Mouse (Mus musculus) hindlimb bud, embryonic 11.5 days (tissue): ENCODE measurements around the gene Slc22a3.

Source experiments
- DNase-seq: peaks from one replicate; pipeline ENCODE4 v3.0.0-alpha.2; 2012; ENCODE audit warnings: low read depth, low spot score; ENCODE audit errors: extremely low spot score

Slc22a3 gene

GRCm38 (mm10) chr17:12472547-12472946, 35.0 kb downstream of the Slc22a3 start:
- DNase-seq = no peak

DNA sequence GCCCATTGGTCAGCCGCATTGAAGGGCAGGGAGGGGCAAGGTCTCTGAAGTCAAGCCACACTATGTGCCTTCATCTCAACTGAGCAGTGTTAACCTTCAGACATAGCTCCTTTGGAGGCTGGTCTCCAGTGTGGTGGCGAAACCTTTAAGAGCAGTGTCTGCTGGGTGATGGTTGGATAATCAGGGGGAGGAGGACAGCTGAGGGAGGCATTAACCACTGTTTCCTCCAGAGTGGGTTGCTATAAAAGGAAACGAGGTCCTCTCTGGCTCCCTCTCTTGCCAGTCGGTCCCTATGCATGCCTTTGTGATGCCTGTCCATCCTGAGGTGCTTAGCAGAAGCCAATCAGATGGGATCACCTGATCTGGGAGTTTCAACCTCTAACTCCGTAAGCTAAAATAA, 38.8 kb downstream of the Slc22a3 start:
- no peak for DNase-seq

DNA sequence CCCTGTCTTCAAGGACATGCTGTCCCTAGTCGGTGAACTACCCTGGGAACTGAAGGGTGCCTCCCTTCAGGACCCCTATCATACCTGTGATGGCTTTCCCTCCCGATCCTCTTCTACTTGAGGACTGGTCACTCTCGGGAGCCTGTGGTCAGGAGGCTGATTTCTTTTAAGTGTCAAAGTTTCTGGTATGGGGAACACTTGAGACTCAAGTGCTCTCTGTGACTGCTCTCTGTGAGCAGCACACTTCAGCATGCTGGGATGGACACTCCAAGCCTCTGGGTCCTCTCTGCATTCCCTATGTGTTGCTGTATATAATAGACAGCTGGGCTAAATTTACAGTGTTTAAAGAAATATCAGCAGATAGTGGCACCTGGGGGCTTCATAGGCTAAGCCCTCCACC, 39.9 kb downstream of the Slc22a3 start:
- no peak for DNase-seq

DNA sequence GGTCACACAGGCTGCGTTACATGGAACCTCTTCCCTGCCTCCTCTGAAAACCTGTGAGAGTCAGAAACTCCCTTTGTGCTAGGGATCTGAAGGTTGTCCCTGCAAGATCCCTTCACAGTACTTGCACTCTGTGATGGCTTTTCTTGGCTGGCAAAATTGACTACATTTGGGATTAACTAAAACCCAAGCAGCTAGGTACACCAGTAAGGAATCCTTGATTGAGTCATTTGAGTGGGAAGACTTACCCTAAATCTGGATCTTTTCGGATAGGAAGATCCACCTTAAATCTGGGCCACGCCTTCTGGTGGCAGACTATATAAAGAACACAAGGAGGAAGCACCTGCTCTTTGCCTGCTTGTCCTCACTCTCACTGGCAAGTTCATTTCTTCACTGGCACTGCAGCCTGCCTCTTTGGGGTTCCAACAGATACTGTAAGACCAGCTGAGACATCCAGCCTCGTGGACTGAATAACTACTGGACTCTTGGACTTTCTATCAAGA, 41.0 kb downstream of the Slc22a3 start:
- DNase-seq = no peak

DNA sequence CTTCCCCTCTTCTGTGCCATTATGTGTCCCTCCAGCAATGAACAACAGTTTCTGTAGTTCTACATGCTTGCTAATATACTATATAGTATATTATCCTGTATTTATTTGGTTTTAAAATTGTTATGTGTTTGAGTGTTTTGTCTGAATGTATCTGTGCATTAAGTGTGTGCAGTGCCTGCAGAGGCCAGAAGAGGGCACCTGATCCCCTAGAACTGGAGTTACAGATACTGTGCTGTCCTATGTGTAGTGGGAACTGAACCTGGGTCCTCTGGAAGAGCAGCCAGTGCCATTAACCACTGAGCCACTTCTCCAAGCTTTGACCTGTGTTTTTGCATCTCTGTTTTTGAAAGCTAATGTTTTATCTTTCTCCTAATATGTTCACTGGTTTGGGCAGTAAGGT, 46.3 kb downstream of the Slc22a3 start:
- DNase-seq = no peak

GRCm38 (mm10) chr17:12455143-12455790, 52.2 kb downstream of the Slc22a3 start:
- DNase-seq = no peak

DNA sequence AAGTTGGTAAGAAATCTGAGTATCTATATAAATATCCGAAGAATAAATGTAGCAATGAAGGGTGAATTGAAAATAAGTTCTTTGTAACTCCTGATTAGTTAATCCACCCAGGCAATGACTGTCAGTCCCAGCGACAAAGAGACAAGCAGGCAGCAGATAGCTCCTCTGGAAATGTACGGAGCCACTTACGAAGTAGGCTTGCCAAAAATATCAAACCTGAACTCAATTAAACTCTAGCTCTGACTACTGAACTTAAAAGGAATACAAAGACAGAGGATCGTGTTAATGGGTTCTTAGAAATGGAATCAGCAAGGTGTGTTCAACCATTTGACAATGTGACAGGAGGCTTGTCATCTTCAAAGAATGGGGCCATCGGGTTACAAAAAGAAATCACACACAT, 53.8 kb downstream of the Slc22a3 start:
- DNase-seq = no peak

GRCm38 (mm10) chr17:12452862-12453531, 54.5 kb downstream of the Slc22a3 start:
- no peak for DNase-seq

DNA sequence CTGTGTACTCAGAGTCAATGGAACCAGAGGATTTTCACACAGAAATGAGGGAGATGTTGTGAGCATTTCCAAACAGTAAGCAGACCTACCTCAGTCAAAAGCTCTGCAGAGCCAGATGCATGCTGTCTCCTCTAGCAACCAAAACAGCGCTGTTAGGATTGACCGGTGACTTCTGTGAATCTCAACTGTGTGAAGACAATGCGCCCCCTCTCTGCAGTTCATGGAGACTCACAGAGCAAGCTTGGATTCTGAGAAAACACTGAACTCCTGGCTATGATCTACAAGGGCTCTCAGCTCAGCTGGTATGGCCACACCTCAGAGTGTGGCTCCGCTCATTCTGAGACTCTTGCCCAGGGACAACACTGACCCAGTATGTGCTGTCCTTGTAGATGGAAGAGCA, 56.3 kb downstream of the Slc22a3 start:
- DNase-seq = no peak

GRCm38 (mm10) chr17:12444561-12444960, 62.9 kb downstream of the Slc22a3 start:
- no peak for DNase-seq

- DNase-seq = no peak
Observed at GRCm38 (mm10) chr17:12437771-12438170, 69.7 kb downstream of the Slc22a3 start.

GRCm38 (mm10) chr17:12431707-12432106, 75.8 kb downstream of the Slc22a3 start:
- no peak for DNase-seq

- DNase-seq = peak; percentile 12
Observed at GRCm38 (mm10) chr17:12428369-12428768, 79.1 kb downstream of the Slc22a3 start.

DNA sequence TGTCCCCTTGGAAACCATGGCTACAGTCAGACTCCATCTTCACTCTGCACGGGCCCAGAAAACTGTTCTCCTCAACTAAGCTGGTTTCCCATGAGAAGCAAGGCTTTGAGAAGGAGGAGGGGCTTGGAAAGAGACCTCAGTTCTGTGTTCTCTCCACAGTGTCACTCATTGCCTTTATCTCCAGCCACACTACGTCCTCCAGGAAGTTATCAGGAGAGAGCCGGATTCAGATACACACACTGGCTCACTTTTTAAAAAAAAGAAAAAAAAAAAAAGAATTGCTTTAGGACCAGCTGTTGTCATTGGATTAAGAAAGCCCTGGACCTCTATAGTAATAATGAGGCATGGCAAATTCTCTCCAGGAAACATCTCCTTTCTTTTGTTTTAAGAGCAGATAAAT, 80.3 kb downstream of the Slc22a3 start:
- DNase-seq = no peak

DNA sequence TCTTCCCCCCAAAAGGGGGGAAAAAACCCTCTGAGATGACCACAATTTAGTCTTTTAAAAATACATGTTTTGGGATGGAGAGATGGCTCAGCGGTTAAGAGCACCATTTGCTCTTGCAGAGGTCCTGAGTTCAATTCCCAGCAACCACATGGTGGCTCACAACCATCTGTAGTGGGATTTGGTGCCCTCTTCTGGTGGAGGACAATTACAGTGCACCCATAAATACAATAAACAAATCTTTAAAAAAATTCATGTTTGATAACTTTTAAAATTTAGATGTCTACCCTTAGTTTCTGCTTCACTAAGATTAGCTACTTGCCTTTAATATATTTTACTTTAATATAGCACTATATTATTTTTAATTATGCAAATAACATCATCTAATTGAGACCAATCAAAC, 85.4 kb downstream of the Slc22a3 start:
- DNase-seq = no peak

GRCm38 (mm10) chr17:12420886-12421574, 86.5 kb downstream of the Slc22a3 start:
- DNase-seq = no peak

DNA sequence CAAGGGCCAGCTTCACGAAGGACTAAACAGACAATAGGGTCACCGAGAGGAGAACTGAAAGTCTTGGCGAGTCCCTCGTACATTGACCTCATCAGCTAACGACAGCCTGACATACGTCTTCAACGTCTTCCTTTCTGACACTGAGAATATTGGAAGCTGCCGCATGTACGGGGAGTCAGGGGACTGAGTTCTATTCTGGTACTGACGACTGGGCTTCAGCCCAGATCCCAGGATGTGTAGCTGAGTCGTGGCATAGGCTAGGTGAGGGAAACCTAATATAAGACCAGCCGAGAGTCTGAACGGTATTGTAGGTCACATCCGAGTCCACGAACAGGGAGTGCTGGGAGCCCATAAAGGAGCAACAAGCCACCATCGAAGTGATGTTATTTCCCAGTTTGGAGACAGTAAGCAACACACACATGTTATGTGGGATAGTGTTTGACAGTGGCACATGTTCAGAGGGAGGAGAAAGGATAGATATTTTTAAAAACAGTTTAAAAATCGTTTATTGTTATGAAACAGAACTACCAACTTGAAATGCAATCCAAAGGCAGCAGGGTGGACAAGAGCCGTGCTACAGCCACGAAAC, 87.9 kb downstream of the Slc22a3 start:
- DNase-seq = no peak

DNA sequence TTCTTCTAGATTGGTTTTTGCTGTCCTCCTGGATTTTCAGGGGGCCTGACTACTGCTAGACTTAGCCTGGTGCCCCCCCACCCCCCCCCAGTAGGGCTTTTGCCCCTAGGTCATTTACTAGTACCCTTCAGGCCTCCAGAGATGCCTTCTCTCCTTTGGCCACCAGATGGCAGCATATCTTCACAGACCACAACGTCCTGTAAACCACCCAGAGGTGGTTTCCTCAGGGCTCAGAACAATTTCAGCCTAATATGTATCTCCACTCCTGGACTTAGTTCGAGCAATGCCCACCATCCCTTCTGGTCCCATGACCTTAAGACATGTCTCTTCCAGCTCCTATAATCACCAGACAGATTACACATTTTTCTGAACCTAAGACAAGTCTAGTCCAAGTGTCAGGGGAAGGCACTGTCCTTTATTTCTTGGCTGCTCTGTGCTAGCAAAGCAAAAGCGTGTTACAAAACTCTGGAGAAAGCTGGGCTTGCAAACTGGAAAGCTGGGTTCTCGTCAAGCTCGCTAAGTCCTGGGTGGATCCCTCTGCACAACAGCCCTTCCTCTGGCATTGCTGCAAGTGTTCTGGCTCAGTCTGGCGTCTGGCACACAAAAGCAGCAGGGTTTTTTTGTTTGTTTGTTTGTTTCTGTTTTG, 91.1 kb downstream of the Slc22a3 start:
- peak; percentile 75 for DNase-seq

DNA sequence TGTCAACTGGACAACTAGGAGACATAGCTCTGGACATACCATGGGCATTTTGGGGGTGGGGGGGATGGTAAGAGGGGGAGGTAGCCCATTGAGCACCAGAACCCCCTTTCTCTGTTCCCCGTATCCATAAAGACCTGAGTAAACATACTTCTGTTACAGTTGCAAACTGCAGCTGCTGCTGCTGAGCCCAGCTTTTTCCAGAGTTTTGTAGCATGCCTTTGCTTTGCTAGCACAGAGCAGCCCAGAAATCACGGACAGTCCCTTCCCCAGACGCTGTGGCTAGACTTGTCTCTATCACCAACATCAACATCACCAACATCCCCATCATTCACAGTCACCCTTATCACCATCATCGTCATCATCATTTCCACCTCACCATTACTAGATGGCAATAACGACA, 91.8 kb downstream of the Slc22a3 start:
- no peak for DNase-seq

- no peak for DNase-seq
Observed at GRCm38 (mm10) chr17:12415031-12415735, 92.3 kb downstream of the Slc22a3 start.

GRCm38 (mm10) chr17:12412891-12413237, 94.6 kb downstream of the Slc22a3 start:
- no peak for DNase-seq
